In the genomic region with DNA sequence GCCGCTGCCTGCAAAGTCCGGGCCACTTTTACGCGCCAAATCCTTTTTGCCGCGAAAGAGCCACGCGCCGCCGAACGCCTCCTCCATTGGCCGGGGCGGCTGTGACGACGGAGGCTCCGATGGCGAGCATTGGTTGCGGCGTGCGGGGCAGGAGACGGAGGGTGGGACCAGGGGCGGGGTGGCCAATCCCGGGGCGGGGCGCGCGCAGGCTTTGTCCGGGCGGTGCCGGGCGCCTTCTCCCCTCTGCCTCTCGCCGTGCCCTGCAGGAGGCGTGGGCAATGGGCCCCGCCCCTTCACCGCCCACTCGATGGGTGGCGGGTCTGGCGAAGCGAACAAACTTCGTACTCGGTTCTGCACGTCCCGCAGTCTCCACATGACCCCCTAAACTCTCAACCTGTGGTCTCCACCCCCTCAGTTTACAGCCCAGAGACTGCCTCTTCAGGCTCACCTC, we compare ENCODE assay signal across 8 mouse cellular contexts. TPM values are rescaled to one million over a fixed set of nuclear protein-coding genes. Genes with fewer than 3 reads are reported as not detected.
DNase-seq lines count a peak whose midpoint lies in the region; ATAC-seq and TF ChIP-seq lines count a peak whose summit lies in the region.

A gene (minus strand): TSS at position 57 of the 451 bp plus-strand sequence.

- peak within 1 kb of the TSS; percentile 90 for H3K4me2 ChIP-seq in forebrain, embryonic 15.5 days (replicated peaks)
- peak within 1 kb of the TSS; percentile 84 for H3K4me2 ChIP-seq in lung, embryonic 14.5 days

- no peaks in the 10 kb centered on the region for H3K9me3 ChIP-seq in forebrain, embryonic 15.5 days
- no peaks in the 10 kb centered on the region for H3K9me3 ChIP-seq in lung, embryonic 14.5 days (ENCODE audit: low read depth, low read length)

- peak within 1 kb of the TSS; percentile 88 for H3K4me3 ChIP-seq in forebrain, embryonic 15.5 days
- peak within 1 kb of the TSS; percentile 68 for H3K4me3 ChIP-seq in layer of hippocampus, adult 2 months
- H3K4me3 ChIP-seq in lung, embryonic 14.5 days (ENCODE audit: low read depth, low read length), result peak within 1 kb of the TSS; percentile 87
- H3K4me3 ChIP-seq in olfactory bulb, adult 2 months (ENCODE audit: insufficient read depth, low read depth, low read length), result peak within 1 kb of the TSS; percentile 85
- H3K4me3 ChIP-seq in thymus, adult 2 months (ENCODE audit: control insufficient read depth, insufficient read depth, low read length), result peak within 1 kb of the TSS; percentile 53

- intact Hi-C loops in heart, postnatal 36 days (cut with DNase I), result no loop called here

- peak; percentile 95 for DNase-seq in ES-CJ7 (ENCODE audit: low read depth, low spot score)
- DNase-seq in cerebellum, adult 11 months, result peak; percentile 84
- peak; percentile 90 to 91 for DNase-seq in heart, postnatal 36 days
- DNase-seq in layer of hippocampus, adult 2 months (ENCODE audit: low spot score in 2 of 2), result peak; percentile 92 to 96
- peak; percentile 99 for DNase-seq in lung, embryonic 14.5 days
- peak; percentile 93 for DNase-seq in thymus, adult 2 months

- peak; percentile 99 for ATAC-seq in forebrain, embryonic 15.5 days (replicated peaks)
- peak; percentile 97 for ATAC-seq in lung, embryonic 14.5 days (ENCODE audit: insufficient read depth)

- H3K27ac ChIP-seq in forebrain, embryonic 15.5 days (replicated peaks), result peak within 1 kb of the TSS; percentile 73
- H3K27ac ChIP-seq in layer of hippocampus, adult 2 months, result peak within 1 kb of the TSS; percentile 56; the same call in 1 of the 2 replicates
- peak within 1 kb of the TSS; percentile 94 for H3K27ac ChIP-seq in lung, embryonic 14.5 days (ENCODE audit: low read depth)
- H3K27ac ChIP-seq in olfactory bulb, adult 2 months (ENCODE audit: insufficient read depth, low read depth, low read length), result no peak within 1 kb of the TSS
- H3K27ac ChIP-seq in thymus, adult 2 months (ENCODE audit: control insufficient read depth, insufficient read depth, low read length), result no peak within 1 kb of the TSS

- peak within 1 kb of the TSS; percentile 55 for H3K9ac ChIP-seq in forebrain, embryonic 15.5 days (replicated peaks)
- H3K9ac ChIP-seq in lung, embryonic 14.5 days, result peak within 1 kb of the TSS; percentile 82

- H3K4me1 ChIP-seq in forebrain, embryonic 15.5 days, result peaks cover 53% of the 10 kb centered on the region
- H3K4me1 ChIP-seq in lung, embryonic 14.5 days (ENCODE audit: insufficient read depth), result peaks cover 22% of the 10 kb centered on the region
- peaks cover 7% of the 10 kb centered on the region for H3K4me1 ChIP-seq in olfactory bulb, adult 2 months (ENCODE audit: control insufficient read depth, insufficient read depth, low read length)
- peaks cover 28% of the 10 kb centered on the region for H3K4me1 ChIP-seq in thymus, adult 2 months (replicated peaks; ENCODE audit: control insufficient read depth, insufficient read depth, low read length)

- H3K27me3 ChIP-seq in forebrain, embryonic 15.5 days, result no peaks in the 10 kb centered on the region
- H3K27me3 ChIP-seq in lung, embryonic 14.5 days (ENCODE audit: insufficient read depth, low read length), result no peaks in the 10 kb centered on the region
- H3K27me3 ChIP-seq in thymus, adult 2 months (ENCODE audit: control insufficient read depth, insufficient read depth, low read length), result no peaks in the 10 kb centered on the region

- TF ChIP-seq CTCF in layer of hippocampus, adult 2 months (conservative IDR thresholded peaks at IDR 0.05), result peak; percentile 31
- TF ChIP-seq CTCF in lung, embryonic 14.5 days (IDR thresholded peaks at IDR 0.05; ENCODE audit: low read depth), result no peak
- peak; percentile 20; the same call in 1 of the 2 replicates for TF ChIP-seq CTCF in olfactory bulb, adult 2 months (IDR thresholded peaks at IDR 0.05; ENCODE audit: insufficient read depth, low read depth, low read length)
- no peak for TF ChIP-seq CTCF in thymus, adult 2 months (IDR thresholded peaks at IDR 0.05; ENCODE audit: borderline replicate concordance, control insufficient read depth, extremely low read depth, insufficient read depth, low read length, poor library complexity)

- TF ChIP-seq POLR2A in olfactory bulb, adult 2 months (IDR thresholded peaks at IDR 0.05; ENCODE audit: insufficient read depth, low read depth, low read length), result no peak
- 0 out of 2 replicates have a peak, but pooled peaks have one; percentile 36 for TF ChIP-seq POLR2A in thymus, adult 2 months (IDR thresholded peaks at IDR 0.05; ENCODE audit: control insufficient read depth, extremely low read depth, insufficient read depth, low read length, poor library complexity)

- H3K36me3 ChIP-seq in forebrain, embryonic 15.5 days, result no peaks in the 10 kb centered on the region
- H3K36me3 ChIP-seq in lung, embryonic 14.5 days (ENCODE audit: insufficient read depth), result peaks cover 3% of the 10 kb centered on the region; the same call in 1 of the 2 replicates
- no peaks in the 10 kb centered on the region for H3K36me3 ChIP-seq in thymus, adult 2 months (ENCODE audit: control insufficient read depth, insufficient read depth, low read length)

- under 1% methylated on average over 41 of the region's 44 CpGs for WGBS in forebrain, embryonic 15.5 days
- WGBS in lung, embryonic 14.5 days, result under 1% methylated on average over 39 of the region's 44 CpGs
- WGBS in olfactory bulb, adult 2 months, result under 1% methylated on average over 44 of the region's 44 CpGs
- under 1% methylated on average over 44 of the region's 44 CpGs for WGBS in thymus, adult 2 months

RNA-seq across cellular contexts. Expression of the gene that starts here (rescaled TPM):
- polyA plus RNA-seq in forebrain, embryonic 15.5 days (2015; fragmentation: Nextera tagmentation; extraction: Ambion mirVana), result 14.1 and 15.8 TPM in 2 replicates
- total RNA-seq in heart, postnatal 36 days (2021), result under 1 TPM; 0.61 to 0.73 TPM
- 1 to 10 TPM; 5.4 to 5.7 TPM for total RNA-seq in layer of hippocampus, adult 2 months (2021)
- 12.4 and 13.6 TPM in 2 replicates for polyA plus RNA-seq in lung, embryonic 14.5 days (2014; fragmentation: Nextera tagmentation; extraction: Ambion mirVana)
- polyA plus RNA-seq in olfactory bulb, adult 2 months (2012; ENCODE audit: insufficient read depth, insufficient read length, low replicate concordance, missing spikeins), result not detected in 2 replicates
- polyA plus RNA-seq in thymus, adult 2 months (2012; rRNA removed), result 34.0 and 50.3 TPM in 2 replicates

Comparison
In these comparisons a context has a peak if more than half of its experiments do, and no peak if none do; other contexts are left out.
1. RNA of the gene that starts here (polyA plus RNA-seq): 34.0 to 50.3 TPM in thymus, adult 2 months, 14.1 to 15.8 TPM in forebrain, embryonic 15.5 days and 12.4 to 13.6 TPM in lung, embryonic 14.5 days; not detected in olfactory bulb, adult 2 months; every median in the first group is over 10 times any median in the second.
2. Peak in DNase-seq in heart, postnatal 36 days; RNA of the gene not detected or under 1 TPM.
3. H3K27ac ChIP-seq: peak in forebrain, embryonic 15.5 days (single experiment), layer of hippocampus, adult 2 months (single experiment) and lung, embryonic 14.5 days (single experiment); none in olfactory bulb, adult 2 months (single experiment) and thymus, adult 2 months (single experiment).
4. CTCF ChIP-seq: peak in layer of hippocampus, adult 2 months (single experiment) and olfactory bulb, adult 2 months (single experiment); none in lung, embryonic 14.5 days (single experiment) and thymus, adult 2 months (single experiment).
5. Peak in every context shown above with its lines, with median percentiles within 50 percentile points of each other: DNase-seq and H3K4me3 ChIP-seq.